Mouse (Mus musculus): ENCODE data around the gene Angel2. TPM values are rescaled to one million over a fixed set of nuclear protein-coding genes. Genes with fewer than 3 reads are reported as not detected.
"Not testable (repeated sequence)": the region's sequence is repeated elsewhere in the genome, so short reads cannot be mapped to it uniquely, and the experiment has no call there.

The Angel2 gene
- polyA plus RNA-seq (2015; fragmentation: Nextera tagmentation; extraction: Ambion mirVana), result 43.8 and 45.6 TPM in 2 replicates

- 88% methylated on average over 3 of the region's 3 CpGs for WGBS
- H3K4me3 ChIP-seq (replicated peaks; ENCODE audit: low read depth, low read length); H3K36me3 ChIP-seq (ENCODE audit: insufficient read depth, low read length); H3K27ac ChIP-seq; H3K9me3 ChIP-seq (replicated peaks; ENCODE audit: low read length); ATAC-seq (replicated peaks; ENCODE audit: low FRiP score, low read depth); H3K27me3 ChIP-seq (ENCODE audit: insufficient read depth, low read length); H3K4me2 ChIP-seq (ENCODE audit: low read length); H3K9ac ChIP-seq (ENCODE audit: low read depth, low read length); DNase-seq (ENCODE audit: low spot score); H3K4me1 ChIP-seq (replicated peaks; ENCODE audit: insufficient read depth, low read length): not testable (repeated sequence)
These were observed at the start of gene Angel2 for GRCm38 (mm10) chr1:190924812-190925211. TSS of gene Angel2 (plus strand) at chr1:190925112.

- ATAC-seq (replicated peaks; ENCODE audit: low FRiP score, low read depth), result no peak
- WGBS, result 93% methylated on average over 6 of the region's 6 CpGs
- no peak for TF ChIP-seq CTCF (IDR thresholded peaks at IDR 0.05; ENCODE audit: low read depth)
- no peak overlapping the region for H3K4me2 ChIP-seq (ENCODE audit: low read length)
- no peaks in the 10 kb centered on the region for H3K27me3 ChIP-seq (ENCODE audit: insufficient read depth, low read length)
- no peak overlapping the region for H3K9ac ChIP-seq (ENCODE audit: low read depth, low read length)
- no peak for DNase-seq (ENCODE audit: low spot score)
- H3K4me3 ChIP-seq (replicated peaks; ENCODE audit: low read depth, low read length), result no peak overlapping the region
- H3K36me3 ChIP-seq (ENCODE audit: insufficient read depth, low read length), result 0 out of 2 replicates have a peak, but pooled peaks cover 6% of the 10 kb centered on the region
- H3K9me3 ChIP-seq (replicated peaks; ENCODE audit: low read length), result no peaks in the 10 kb centered on the region
- H3K27ac ChIP-seq, result no peak overlapping the region
- no peaks in the 10 kb centered on the region for H3K4me1 ChIP-seq (replicated peaks; ENCODE audit: insufficient read depth, low read length)
These were observed 49.2 kb upstream of the Angel2 start for GRCm38 (mm10) chr1:190875751-190876150.

DNA sequence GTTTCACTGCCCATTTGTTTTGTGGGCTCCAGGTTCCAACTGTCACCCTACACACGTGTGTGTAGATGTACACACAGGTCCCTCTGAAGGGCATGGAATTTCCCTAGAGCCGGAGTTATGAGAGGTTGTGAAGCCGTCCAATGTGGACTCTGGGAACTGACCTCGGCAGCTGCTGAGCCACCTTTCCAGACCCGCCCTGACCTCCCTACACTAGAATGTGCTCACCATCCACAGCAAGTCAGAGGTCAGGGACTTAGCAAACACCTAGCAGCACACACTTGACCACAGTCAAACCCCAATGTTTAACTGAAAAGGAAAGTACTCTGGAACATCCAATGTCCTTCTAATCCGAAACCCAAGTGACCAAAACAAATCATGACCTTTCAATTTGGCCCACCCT is 44.3 kb upstream of the Angel2 start:
- no peak for TF ChIP-seq CTCF (IDR thresholded peaks at IDR 0.05; ENCODE audit: low read depth)
- Histone ChIP-seq H3K9ac (ENCODE audit: low read depth, low read length) (no peak overlapping the region), H3K27ac (no peak overlapping the region), H3K4me3 (replicated peaks; ENCODE audit: low read depth, low read length) (no peak overlapping the region), H3K4me1 (replicated peaks; ENCODE audit: insufficient read depth, low read length) (no peaks in the 10 kb centered on the region), H3K36me3 (ENCODE audit: insufficient read depth, low read length) (peaks cover 19% of the 10 kb centered on the region; the same call in 1 of the 2 replicates), H3K27me3 (ENCODE audit: insufficient read depth, low read length) (no peaks in the 10 kb centered on the region), H3K4me2 (ENCODE audit: low read length) (no peak overlapping the region), H3K9me3 (replicated peaks; ENCODE audit: low read length) (no peaks in the 10 kb centered on the region)
- ATAC-seq (replicated peaks; ENCODE audit: low FRiP score, low read depth) (no peak), DNase-seq (ENCODE audit: low spot score) (no peak)
- WGBS, result 76% methylated on average over 6 of the region's 6 CpGs

DNA sequence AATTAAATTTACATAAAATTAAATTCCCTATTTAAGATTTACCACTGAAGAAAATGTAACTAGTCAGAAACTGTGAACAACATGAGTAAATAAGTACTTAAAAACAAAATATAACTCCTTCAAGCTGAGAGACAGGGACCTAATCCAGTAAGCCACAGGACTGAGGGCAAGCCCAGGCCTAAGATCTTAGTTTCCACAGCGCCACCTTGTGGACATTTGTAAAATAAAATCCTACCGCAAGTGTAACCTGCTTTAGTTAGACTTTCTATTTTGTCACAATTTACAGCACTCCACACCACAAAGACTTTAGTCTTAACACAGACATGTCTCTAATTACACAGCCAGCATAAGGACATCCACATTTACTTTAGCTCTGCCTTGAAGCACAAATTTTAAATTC is 43.5 kb upstream of the Angel2 start:
- Histone ChIP-seq H3K9ac (ENCODE audit: low read depth, low read length) (no peak overlapping the region), H3K4me3 (replicated peaks; ENCODE audit: low read depth, low read length) (no peak overlapping the region), H3K36me3 (ENCODE audit: insufficient read depth, low read length) (peaks cover 19% of the 10 kb centered on the region; the same call in 1 of the 2 replicates), H3K4me2 (ENCODE audit: low read length) (no peak overlapping the region), H3K9me3 (replicated peaks; ENCODE audit: low read length) (no peaks in the 10 kb centered on the region), H3K27ac (no peak overlapping the region), H3K4me1 (replicated peaks; ENCODE audit: insufficient read depth, low read length) (no peaks in the 10 kb centered on the region), H3K27me3 (ENCODE audit: insufficient read depth, low read length) (no peaks in the 10 kb centered on the region)
- WGBS, result 8% methylated on average over 2 of the region's 2 CpGs
- TF ChIP-seq CTCF (IDR thresholded peaks at IDR 0.05; ENCODE audit: low read depth), result peak; percentile 84
- ATAC-seq (replicated peaks; ENCODE audit: low FRiP score, low read depth), result 0 out of 2 replicates have a peak, but pooled peaks have one; percentile 43
- DNase-seq (ENCODE audit: low spot score), result peak; percentile 84

- Histone ChIP-seq H3K9me3 (replicated peaks; ENCODE audit: low read length) (no peaks in the 10 kb centered on the region), H3K4me3 (replicated peaks; ENCODE audit: low read depth, low read length) (no peak overlapping the region), H3K4me2 (ENCODE audit: low read length) (no peak overlapping the region), H3K9ac (ENCODE audit: low read depth, low read length) (no peak overlapping the region), H3K36me3 (ENCODE audit: insufficient read depth, low read length) (peaks cover 33% of the 10 kb centered on the region; the same call in 1 of the 2 replicates), H3K27ac (no peak overlapping the region), H3K4me1 (replicated peaks; ENCODE audit: insufficient read depth, low read length) (no peaks in the 10 kb centered on the region), H3K27me3 (ENCODE audit: insufficient read depth, low read length) (no peaks in the 10 kb centered on the region)
- no peak for ATAC-seq (replicated peaks; ENCODE audit: low FRiP score, low read depth)
- WGBS, result 85% methylated on average over 4 of the region's 4 CpGs
- TF ChIP-seq CTCF (IDR thresholded peaks at IDR 0.05; ENCODE audit: low read depth), result no peak
- DNase-seq (ENCODE audit: low spot score), result no peak
These were observed 38.9 kb upstream of the Angel2 start for GRCm38 (mm10) chr1:190886014-190886413.

GRCm38 (mm10) chr1:190888031-190888430 is 36.9 kb upstream of the Angel2 start:
- 83% methylated on average over 2 of the region's 2 CpGs for WGBS
- Histone ChIP-seq H3K9ac (ENCODE audit: low read depth, low read length) (no peak overlapping the region), H3K4me3 (replicated peaks; ENCODE audit: low read depth, low read length) (no peak overlapping the region), H3K4me2 (ENCODE audit: low read length) (no peak overlapping the region), H3K27me3 (ENCODE audit: insufficient read depth, low read length) (no peaks in the 10 kb centered on the region), H3K4me1 (replicated peaks; ENCODE audit: insufficient read depth, low read length) (no peaks in the 10 kb centered on the region), H3K27ac (no peak overlapping the region), H3K9me3 (replicated peaks; ENCODE audit: low read length) (no peaks in the 10 kb centered on the region), H3K36me3 (ENCODE audit: insufficient read depth, low read length) (peaks cover 39% of the 10 kb centered on the region)
- DNase-seq (ENCODE audit: low spot score) (no peak), ATAC-seq (replicated peaks; ENCODE audit: low FRiP score, low read depth) (no peak)
- no peak for TF ChIP-seq CTCF (IDR thresholded peaks at IDR 0.05; ENCODE audit: low read depth)

- no peak for TF ChIP-seq CTCF (IDR thresholded peaks at IDR 0.05; ENCODE audit: low read depth)
- Histone ChIP-seq H3K9me3 (replicated peaks; ENCODE audit: low read length) (no peaks in the 10 kb centered on the region), H3K9ac (ENCODE audit: low read depth, low read length) (no peak overlapping the region), H3K4me3 (replicated peaks; ENCODE audit: low read depth, low read length) (no peak overlapping the region), H3K36me3 (ENCODE audit: insufficient read depth, low read length) (peaks cover 38% of the 10 kb centered on the region), H3K4me1 (replicated peaks; ENCODE audit: insufficient read depth, low read length) (no peaks in the 10 kb centered on the region), H3K27ac (no peak overlapping the region), H3K4me2 (ENCODE audit: low read length) (no peak overlapping the region), H3K27me3 (ENCODE audit: insufficient read depth, low read length) (no peaks in the 10 kb centered on the region)
- DNase-seq (ENCODE audit: low spot score) (no peak), ATAC-seq (replicated peaks; ENCODE audit: low FRiP score, low read depth) (no peak)
- 87% methylated on average over 16 of the region's 16 CpGs for WGBS
These were observed 36.3 kb upstream of the Angel2 start for GRCm38 (mm10) chr1:190888646-190889045.
